Mouse (Mus musculus): ENCODE results near the gene Gja3.
"Not testable (repeated sequence)": the region's sequence is repeated elsewhere in the genome, so short reads cannot be mapped to it uniquely, and the experiment has no call there.

DNA sequence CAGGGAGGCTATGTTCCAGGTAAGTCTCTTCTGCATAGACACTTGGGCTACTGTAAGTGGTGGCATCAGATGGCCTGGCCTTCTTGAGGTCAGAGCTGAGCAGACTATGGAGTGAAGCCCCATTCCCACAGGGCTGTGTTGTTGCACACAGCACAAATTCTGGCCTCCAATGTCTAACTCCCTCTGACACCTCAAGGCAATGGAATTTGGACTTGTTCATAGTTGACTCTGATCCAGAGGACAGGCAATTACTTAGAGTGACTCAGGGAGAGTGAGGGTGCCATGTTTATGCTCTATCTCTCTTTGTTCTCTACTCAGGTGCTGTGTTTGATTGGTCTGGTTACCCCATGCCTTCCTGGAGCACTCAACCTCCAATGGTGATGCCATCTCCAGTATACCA lies 41.1 kb downstream of the Gja3 start:
- TF ChIP-seq EP300, CTCF (IDR thresholded peaks at IDR 0.05; ENCODE audit: low read depth): not testable (repeated sequence)
